Mouse (Mus musculus) liver, adult (tissue): Measurements from ENCODE around the gene Tradd.

Experiments
- GATA4 ChIP-seq: IDR thresholded peaks from 2 replicates; pipeline ENCODE4 v1.6.1; 2014; ENCODE audit warnings: mild to moderate bottlenecking, low read length; ENCODE audit not compliant: insufficient replicate concordance

The Tradd gene

DNA sequence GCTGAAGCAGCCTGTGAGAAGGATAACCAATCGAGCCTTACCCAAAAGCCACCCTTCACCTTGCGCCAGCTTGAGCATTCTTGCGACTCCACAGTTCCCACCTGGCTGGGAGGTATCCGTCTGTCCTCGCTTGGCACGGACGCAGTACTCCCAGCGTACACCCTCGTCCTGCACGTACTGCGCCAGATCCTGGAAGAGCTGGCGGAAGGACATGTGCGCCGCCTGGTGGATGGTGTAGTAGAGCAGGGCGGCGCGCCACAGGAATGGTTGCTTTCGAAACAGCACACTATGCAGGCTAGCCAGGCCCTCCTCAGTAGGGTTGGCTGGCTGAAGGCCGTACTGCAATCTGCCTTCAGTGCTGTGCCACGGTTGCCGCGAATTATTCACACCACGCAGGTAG lies 18.7 kb upstream of the Tradd start:
- TF ChIP-seq GATA4, result no peak

DNA sequence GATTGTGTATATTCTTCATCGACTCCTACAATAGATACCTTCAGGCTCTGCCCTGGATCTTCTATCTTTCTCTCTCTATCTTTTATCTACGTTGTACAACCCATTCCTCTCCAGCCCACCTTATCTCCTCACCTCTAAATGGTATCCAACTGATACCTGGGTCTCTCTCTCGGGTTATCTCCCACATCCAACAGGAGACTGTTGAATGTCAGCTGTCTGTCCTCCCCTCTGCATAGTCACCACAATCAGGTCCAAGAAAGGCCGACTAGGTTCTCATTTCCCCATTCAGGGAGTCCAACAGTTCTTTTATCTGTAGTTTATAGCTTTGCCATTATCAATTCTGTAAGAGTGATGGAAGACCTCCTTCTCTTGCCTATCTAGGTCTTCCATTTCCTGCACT lies 17.8 kb upstream of the Tradd start:
- TF ChIP-seq GATA4, result no peak

DNA sequence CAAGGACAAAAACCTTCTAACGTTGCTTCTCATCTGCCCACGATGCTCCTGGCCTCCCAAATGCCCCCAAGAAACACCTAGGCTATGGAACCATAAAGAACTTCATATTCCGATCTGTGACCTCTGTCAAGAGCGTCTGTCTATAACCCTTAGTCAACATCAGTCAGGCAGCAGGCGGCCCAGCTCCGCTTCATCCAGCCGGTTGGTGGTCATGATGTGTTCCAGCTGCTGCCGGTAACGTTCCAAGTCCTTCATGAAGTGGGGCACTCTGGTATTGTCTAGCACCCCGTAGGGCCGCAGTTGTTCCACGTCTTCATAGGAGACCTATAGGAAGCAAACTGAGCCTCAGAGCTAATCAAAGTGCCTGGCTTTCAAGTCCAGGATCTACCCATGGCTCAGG lies 17.4 kb upstream of the Tradd start:
- no peak for TF ChIP-seq GATA4

DNA sequence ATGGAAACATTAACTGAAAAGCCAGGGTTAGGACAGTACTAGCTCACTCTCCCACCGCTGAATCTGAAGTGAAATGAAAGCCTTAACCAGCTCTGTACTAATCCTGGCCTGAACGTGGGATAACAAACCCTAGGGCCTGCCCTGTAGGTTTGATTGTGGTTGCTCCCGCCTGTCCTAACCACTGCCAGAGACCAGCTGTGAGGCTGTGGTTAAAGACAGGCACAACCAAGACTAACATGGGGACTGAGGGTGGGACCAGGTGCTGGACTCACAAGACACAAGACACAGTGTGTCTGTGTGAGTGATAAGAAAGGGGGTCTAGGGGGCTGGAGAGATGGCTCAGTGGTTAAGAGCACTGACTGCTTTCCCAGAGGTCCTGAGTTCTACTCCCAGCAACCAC lies 16.2 kb upstream of the Tradd start:
- TF ChIP-seq GATA4, result no peak

DNA sequence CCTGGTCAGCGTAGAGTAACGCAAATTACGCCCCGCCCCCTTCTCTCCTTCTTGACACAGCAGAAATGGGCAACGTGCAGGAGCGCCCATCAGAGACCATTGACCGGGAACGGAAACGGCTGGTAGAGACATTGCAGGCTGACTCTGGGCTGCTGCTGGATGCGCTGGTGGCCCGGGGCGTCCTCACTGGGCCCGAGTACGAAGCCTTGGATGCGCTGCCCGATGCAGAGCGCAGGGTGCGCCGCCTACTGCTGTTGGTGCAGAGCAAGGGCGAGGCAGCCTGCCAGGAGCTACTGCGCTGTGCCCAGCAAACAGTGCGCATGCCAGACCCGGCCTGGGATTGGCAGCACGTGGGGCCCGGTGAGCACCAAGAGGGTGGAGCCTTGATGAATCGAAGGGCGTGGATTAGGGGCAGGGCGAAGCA lies 14.5 kb upstream of the Tradd start:
- TF ChIP-seq GATA4, result no peak

DNA sequence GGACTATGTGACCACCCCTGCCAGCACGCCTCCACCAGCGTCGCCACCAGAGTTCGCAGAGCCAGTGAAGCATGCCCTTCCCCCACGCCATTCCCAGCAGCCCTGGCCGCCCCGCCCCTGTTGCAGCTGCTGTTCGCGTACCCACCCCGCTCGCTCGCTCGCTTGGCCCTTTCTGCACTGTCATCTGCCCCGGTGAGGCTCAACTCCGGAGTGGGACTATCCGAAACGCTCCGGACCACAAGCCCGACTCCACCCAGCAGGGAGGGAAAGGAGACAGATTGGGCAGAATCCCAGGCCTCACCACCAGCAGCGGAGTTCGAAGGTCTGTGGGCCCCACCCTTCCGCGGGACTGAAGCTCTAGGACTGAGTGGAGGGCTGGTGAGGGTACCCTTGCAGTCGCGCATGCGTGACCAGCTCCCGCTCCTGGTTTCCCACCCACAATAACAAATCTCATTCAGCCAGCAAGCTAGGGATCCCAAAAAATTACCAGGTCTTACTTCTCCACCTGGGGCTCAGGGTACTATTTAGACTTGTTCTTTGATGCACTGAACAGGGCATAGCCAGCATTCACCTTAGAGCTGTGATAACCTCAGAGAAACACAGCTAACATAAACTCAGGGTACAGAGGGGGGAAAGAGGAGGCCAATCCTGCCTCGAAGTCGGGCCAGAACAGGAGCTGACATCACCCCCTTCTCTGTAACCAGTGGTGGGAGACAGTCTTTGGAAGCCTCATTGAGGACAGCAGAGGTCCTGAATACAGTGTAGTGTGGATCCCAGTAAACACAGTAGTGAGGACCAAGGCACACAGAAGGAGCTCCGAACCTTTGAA lies 12.1 kb upstream of the Tradd start:
- TF ChIP-seq GATA4, result no peak

DNA sequence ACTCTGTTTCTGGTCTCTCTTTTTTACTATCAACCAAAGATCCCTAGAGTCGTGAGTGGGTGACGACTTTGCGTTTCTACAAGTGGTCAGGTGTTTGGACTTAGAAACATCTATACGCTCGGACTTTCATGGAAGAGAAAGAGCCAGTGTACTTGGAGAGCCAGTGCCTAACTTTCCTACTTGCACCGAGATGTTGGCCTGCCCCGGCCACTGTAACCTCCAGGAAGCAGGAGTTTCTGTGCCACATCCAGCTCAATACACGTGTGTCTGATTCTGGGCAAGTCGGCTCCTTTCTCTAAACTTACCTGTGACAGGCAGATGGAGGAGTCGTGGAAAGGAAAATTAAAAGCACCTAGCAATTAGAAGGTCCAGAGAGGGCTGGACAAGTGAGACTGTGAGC lies 11.4 kb upstream of the Tradd start, which contains the start of gene Nol3:
TSS of gene Nol3 (plus strand) at position 301 of the 400 bp plus-strand sequence.
- no peak for TF ChIP-seq GATA4

DNA sequence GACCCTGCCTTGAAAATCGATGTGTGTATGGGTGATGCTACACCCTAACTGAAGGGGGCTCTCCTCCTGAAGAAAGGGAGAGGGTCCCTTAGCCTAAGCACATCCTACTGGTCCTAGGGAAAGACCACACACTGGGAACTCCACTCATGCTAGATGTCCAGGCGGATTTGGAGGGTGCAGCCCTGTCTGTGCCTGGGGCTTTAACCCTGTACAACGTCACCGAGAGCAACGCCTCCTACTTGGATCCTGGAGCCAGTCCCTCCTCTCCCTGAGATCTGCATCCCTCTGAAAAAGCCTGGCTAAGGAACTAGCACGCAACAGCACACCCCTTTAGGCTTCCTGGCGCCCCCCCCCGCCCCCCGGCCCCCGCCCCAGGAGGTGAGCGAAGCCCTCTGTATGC lies 11.0 kb upstream of the Tradd start:
- TF ChIP-seq GATA4, result no peak

DNA sequence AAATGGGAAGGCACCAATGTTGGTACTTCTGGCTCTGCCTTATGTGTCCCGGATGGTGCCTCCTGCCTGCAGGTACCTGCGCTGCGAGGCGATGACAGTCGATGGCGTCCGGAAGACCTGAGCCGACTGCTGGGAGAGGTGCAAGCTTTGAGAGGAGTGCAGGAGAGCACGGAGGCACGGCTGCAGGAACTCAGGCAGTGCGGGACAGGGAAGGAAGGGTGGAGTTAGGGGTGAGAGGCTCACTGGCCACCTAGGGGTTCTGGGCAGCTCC lies 6.4 kb upstream of the Tradd start:
- TF ChIP-seq GATA4, result no peak

DNA sequence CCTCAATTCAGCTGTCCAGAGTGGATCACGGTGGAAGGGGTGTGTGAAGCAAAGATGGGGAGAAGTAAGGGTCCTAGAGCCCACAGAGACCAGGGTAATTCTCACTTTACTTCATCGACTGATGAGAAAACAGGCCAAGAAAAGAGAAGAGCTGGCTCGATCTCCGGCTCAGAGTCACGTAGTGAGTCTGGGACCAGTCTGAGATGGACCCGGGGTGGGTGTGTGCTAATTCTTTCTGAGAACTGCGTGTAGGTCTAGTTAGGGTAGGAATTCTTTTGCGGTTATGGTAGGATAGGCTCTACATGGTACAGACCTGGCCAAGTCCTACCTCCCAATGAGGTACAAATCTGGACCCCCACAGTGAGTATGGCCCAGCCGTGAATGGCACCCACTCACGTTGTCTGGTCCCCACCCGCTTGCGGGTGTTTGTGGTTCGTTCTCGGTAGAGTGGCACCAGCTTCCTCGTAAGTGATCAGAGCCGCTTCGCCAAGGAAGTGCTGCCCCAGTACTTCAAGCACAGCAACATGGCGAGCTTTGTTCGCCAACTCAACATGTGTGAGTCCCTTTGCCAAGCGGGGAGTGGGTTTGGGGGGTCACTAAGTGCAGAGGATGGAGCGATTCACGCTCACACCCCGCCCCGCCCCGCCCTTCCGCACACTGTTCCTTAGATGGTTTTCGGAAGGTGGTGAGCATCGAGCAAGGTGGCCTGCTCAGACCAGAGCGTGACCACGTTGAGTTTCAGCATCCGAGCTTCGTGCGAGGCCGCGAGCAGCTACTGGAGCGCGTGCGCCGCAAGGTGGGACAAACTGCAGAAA lies 5.9 kb upstream of the Tradd start:
- no peak for TF ChIP-seq GATA4

DNA sequence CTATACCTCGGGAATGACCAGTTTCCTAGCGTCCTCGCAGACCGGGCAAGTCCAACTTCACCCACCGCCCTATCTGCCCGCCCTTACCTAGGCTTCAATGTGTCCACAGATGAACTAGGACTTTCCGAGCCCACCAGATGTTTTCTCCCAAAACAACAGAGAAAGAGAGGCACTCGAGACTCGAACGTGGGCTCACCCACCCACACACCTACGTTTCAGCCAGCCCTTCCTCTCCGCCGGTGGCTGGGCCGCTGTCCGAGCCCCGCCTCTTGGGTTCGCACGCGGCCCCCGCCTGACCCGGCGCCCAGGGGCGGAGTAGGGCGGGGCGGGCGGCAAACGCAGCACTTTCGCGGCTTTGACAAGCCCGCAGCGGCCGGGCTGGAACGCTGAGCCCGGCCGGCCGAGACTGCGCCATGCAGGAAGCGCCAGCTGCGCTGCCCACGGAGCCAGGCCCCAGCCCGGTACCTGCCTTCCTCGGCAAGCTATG lies 5.1 kb upstream of the Tradd start, which contains the start of gene Hsf4:
TSS of gene Hsf4 (plus strand) at position 341 of the 487 bp plus-strand sequence.
- TF ChIP-seq GATA4, result no peak

DNA sequence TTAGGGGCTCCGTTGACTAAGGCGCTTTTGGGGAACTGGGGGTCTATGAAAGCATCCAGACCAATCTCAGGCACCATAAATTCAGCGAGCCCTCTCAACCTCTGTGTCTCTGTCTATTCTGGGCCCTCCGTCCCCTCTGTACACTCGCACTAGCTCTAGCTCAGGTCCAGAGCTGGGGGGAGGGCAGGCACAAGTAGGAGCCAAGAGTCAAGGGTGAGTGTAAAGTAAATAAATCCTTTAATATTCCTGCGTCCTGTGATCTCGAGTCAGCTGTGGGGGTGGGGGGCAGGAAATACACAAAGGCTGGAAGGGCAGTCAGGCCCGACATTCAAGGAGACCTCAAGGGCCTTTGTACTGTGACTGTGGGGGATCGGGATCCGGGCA lies 4.7 kb upstream of the Tradd start:
- no peak for TF ChIP-seq GATA4

DNA sequence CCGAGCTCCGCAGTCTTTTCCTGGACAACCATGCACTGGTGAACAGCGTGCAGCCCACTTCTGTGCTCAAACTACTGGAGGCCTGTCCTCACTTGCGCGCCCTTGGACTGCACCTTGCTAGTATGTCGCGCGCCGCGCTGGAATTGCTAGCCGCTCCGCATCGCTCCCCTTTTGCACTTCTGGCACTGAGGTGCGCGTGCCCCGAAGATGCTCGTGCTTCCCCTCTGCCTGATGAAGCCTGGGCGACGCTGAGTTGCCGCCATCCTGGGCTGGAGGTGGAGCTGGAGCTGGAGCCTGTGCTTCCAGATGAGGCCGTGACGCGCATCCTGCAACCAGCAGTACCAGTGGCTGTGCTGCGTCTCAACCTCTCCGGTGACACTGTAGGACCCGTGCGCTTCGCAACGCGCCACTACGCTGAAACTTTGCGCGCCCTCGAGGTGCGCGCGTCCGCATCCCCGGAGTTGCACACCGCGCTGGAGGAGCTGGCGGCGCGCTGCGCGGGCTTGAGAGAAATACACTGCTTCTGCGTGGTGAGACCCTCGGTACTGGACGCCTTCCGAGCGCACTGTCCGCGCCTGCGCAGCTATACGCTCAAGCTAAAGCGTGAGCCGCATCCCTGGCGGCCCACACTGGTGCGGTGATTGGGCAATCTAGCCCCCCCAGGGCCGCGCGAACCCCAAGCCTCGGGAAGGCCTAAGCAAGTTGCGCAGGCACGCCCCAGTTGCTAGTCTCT lies 4.1 kb upstream of the Tradd start:
- no peak for TF ChIP-seq GATA4

DNA sequence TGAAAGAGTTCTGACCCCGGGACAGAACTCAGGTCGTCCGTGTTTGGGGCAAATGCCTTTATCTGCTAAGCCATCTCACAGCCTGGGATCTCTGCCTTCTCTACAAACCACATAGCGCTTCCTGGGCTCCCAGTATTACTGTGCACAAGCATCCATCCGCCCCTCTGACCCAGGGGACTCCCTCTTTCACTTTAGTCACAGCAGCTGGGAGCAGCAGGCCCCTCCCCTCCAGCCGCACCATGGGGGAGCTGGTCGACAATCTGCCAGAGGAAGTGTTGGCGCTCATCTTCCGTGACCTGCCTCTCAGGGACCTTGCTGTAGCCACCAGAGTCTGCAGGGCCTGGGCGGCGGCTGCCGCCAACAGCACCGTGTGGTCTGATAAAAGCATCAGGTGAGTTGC lies 2.4 kb upstream of the Tradd start:
- TF ChIP-seq GATA4, result no peak

DNA sequence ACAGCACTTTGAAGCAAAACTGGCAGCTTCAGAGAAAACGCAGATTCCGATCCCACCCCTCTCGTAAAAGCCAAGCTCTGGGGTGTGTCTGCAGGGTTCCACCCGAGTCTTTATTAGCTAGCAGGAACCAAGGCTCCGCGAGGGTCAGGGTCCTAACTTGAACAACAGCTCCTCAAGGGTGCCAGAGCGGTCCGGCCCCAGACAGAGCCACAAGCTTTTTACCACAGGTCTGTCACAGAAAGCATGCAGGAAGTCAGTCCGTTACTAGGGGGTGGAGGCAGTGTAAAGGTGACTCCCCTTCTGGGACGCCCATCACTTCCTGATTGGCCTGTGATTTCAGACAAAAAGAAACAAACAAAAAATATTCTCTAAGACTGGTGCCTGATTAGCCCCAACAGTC lies 719 bp upstream of the Tradd start:
- TF ChIP-seq GATA4, result no peak
